Mouse (Mus musculus): Measurements from ENCODE around the gene Klhdc1.

Gene Klhdc1

DNA sequence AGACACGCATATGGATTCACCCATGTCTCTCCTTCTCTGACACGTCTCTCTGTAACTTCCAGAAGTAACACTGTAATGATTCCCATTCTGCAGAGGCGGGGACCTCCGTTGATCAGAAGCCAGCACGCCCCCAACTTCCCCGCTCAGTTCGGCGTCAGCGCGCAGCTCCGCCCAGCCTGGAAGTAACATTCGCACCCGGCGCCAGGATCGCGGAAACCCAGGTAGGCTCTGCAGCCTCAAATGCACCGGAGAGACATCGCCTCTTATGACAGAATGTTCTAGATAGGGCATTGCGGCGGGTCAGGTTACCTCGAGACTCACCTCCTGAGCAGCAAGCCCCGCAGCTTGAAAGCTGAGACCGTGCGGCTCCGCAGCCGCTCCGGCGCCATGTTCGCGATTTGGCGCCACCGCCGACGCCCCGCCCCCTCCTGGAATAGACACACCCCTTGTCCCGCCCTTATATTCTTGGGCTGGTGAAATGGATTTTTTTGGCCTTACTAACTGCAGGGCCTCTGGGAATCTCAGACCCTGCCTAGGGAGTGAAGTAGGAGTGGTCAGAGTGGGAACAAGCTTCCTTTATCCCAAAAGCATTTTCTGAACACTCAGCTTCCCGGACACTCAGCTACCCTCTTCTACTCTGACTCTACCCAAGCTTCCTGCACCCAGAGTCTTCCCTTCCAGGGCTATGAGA, 13.1 kb upstream of the Klhdc1 start, which contains the start of gene Pole2:
Gene Pole2, minus strand, starts transcription at position 420 of the 691 bp plus-strand sequence.
- DNase-seq (ENCODE audit: low spot score): peak; percentile 91

- peak; percentile 24 for DNase-seq (ENCODE audit: low spot score)
These were observed 11.7 kb upstream of the Klhdc1 start for GRCm38 (mm10) chr12:69229251-69229650.

DNA sequence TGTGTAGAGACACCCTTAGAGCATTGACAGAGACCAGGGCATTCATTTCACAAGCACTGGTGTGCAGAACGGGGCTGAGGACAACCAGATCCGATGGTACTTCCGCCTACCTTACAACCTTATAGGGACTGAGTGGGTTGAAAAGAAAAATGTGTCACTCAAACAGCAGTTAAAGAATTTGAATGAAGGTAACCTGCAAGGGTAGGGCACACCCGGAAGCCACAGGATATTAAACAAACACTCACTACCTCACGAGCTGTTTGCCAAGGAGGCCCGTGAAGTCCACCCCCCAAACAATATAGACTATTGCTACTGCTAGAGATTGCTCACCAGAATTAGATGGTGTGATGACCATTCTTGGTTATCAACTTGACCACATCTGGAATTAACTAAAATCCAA, 5.2 kb upstream of the Klhdc1 start:
- no peak for DNase-seq (ENCODE audit: low spot score)

GRCm38 (mm10) chr12:69238284-69238683, 2.7 kb upstream of the Klhdc1 start:
- no peak for DNase-seq (ENCODE audit: low spot score)

GRCm38 (mm10) chr12:69241405-69241770, 412 bp downstream of the Klhdc1 start:
- no peak for DNase-seq (ENCODE audit: low spot score)

DNA sequence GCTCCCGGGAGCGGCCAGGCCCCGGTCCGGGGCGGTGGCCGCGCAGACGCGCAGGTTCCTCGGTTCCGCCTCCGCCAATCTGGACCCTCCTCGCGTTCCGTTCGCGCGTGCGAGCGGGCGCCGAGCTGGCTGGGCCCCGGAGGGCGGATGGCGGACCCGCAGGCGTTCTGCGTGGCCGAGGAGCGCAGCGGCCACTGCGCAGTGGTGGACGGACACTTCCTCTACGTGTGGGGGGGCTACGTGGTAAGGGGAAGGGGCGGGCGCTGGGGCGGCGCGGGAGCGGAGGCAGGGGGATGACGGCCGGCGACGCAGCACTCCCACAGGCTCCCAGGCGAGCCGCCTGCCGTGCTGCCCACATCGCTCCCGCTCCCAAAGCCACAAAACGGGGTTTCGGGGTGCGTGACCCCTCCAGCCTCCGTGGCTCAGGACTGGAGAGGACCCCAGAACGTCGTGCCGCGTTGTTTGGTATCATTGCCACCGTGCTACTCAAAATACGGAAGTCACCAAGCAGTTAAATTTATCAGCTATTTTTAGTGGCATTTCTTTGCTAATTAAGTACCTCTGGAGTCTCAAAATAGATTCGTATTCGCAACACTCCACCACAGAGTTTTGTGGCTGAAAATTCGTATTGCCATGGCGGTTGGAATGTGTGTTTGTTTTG, 925 bp downstream of the Klhdc1 start:
- DNase-seq (ENCODE audit: low spot score): peak; percentile 84

DNA sequence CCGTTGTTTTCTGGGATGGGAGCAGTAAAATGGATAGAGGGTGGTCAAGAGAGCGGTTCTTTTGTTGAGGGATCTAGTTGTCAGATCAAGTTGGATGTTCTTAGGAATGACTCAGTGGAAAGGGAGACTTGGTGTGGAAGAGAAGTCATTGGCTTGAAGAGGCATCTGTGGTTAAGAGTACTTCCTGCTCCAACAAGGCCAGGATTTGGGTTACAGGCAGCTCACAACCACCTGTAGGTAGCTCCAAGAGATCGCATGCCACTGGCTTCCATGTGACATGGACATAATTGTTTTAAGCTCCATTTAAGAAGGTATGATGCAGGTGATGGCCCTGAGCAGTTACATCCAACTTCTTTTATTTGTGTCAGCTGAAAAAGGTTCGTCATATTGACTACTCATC, 8.8 kb downstream of the Klhdc1 start:
- DNase-seq (ENCODE audit: low spot score): no peak

DNA sequence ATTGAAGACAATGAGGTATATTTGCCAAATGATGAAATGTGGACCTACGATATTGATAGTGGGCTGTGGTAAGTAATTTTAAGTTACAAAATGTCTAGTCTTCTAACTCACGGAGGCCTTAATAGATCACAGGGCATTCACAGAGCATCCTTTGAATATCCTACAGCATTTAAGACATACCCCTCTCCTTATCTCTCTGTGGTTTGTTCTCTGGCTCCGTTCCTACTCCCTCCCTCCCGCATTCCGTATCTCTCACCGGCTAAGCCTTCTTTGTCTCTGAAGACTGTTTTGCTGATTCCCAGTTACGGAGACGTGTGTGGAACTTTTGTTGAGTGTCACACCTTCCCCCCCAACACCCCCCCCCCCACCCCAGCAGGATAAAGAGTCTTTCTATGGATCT, 9.8 kb downstream of the Klhdc1 start:
- DNase-seq (ENCODE audit: low spot score): no peak

DNA sequence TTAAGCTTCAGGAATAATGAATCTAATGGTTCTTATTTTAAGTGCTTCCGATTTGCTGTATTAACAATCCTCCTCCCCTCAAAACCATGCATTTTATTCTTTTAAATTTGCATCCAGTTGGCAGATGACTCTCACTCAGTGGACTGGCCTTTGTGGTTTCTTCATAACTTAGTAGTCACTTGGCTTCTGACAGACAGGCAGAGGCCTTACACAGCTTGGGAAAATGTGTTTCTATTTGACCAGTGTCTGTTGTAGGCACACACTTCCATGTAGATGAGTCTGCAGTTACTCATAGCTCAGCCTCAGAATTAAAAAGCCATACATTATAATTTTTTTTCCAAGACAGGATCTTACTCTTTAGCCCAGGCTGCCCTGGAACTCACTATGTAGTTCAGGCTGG, 12.8 kb downstream of the Klhdc1 start:
- DNase-seq (ENCODE audit: low spot score): no peak

DNA sequence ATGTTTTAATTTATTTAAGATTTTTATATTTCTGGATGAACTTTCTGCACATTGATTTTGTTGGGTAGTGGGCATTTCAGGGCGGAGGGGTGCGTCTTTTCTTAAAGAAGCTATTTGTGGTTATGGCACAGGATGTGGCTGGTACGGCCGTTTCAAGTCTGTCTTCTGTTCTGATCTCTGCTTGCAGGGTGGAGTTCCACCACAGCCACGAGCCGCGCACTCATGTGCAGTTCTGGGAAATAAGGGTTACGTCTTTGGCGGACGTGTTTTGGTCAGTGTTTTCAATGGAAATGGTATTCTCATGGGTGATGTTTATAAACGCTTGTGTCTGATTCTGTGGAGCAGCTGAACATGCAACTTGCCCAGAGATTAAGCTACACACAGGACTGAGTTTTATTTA, 16.9 kb downstream of the Klhdc1 start:
- no peak for DNase-seq (ENCODE audit: low spot score)

DNA sequence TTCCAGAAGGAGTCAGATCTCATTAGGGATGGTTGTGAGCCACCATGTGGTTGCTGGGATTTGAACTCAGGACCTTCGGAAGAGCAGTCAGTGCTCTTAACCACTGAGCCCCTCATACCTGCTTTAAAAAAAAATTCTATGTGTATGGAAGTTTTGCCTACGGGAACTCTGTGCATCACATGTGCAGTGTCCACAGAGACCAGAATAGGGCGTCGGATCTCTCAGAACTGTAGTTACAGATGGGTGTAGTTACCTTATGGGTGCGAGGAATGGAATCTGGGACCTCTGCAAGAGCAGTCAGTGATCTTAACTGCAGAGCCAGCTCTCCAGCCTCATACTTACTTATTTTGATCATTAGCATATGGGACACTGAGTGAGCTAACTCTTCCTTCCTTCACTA, 21.3 kb downstream of the Klhdc1 start:
- no peak for DNase-seq (ENCODE audit: low spot score)

DNA sequence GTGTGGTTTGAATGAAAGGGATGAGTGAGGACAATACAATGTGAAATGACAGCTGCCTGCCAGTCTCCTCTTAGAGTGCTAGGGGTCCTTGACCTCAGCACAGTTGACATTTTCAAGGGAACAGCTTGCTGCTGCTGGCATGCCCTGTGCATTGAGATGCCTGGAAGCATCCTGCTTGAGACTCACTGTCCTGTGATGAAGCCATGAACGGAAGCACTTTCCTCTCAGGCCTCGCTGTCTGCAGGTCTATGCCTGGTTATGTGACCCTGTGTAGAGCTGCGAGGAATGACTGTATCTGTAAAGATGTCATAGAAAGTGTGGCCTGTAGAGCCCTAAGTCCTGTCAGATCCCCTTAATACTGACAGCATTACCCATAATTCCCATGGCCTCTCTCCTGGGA, 24.1 kb downstream of the Klhdc1 start:
- no peak for DNase-seq (ENCODE audit: low spot score)

DNA sequence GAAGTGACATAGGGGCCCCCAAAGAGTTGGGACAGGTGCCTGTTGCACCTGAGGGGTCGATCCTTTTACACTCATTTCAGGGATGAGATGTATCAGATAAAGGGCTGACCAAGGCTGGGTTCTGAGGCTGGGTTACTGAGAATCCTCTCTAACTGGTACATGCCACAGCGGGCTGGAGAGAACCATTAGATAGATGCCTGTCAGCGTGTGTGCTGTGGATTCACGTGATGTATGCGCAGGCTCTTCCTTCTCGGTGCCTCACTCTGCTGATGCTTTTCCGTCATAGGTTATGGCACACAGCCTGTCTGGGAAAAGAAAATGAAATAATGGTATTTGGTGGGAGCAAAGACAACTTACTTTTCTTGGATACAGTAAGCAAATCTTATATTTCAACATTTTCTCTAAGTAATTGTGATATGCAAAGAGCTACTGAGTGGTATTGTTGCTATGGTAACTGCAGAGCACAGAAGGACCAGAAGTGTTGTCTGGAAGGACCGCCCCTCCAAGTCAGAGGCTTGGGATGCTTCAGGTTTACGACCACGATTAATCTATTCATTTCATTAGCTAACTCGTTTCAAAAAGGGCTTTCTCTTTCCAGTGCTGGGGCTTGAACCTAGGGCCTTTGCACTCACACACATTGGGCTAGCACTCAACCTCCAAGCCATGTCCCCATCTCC, 27.1 kb downstream of the Klhdc1 start:
- DNase-seq (ENCODE audit: low spot score): no peak

- no peak for DNase-seq (ENCODE audit: low spot score)
These were observed 28.0 kb downstream of the Klhdc1 start for GRCm38 (mm10) chr12:69268956-69269355.

DNA sequence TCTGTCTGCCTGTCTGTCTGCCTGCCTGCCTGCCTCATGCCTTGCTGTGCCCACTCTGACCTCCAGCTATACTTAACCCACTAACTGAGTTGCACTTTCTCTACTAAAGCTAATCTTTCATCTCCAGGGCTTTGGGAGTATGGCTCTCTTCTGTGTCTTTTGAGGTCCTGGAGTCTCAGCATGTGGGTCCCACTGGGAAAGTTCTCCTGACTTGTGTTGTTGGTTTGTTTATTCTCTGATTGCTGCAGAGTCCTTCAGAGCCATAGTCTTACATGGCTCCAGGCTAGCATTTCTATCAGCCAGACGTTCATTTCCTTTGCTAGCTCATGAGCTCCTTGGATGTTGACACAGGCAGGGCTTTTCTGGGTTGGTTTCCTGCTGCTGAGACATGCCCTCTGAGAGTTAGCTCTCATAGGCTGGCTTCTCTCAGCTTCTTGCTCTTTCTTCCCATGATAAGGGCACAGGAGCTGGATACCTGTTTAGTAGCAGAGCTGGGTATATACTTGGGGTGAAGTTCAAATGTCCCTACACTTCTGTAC, 39.0 kb downstream of the Klhdc1 start:
- DNase-seq (ENCODE audit: low spot score): no peak

GRCm38 (mm10) chr12:69280915-69281314, 39.9 kb downstream of the Klhdc1 start:
- DNase-seq (ENCODE audit: low spot score): no peak

DNA sequence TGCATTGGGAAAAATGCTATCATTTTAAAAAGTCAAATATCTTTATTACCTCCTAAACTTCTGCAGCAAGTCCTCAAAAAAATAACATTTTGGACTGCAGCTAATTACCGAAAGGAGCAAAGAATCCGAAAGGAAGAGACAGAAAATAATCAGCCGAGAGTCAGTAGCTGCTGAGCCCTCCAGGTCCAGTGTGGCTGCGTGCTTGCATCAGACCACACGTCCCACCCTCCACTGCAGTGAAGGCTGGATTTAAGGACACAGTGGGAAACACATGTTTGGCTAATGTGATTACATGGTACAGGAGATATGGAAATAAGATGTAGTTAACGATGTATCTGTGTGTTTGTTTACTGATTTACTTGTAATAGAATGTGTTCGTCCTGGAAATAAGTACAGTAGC, 42.2 kb downstream of the Klhdc1 start:
- DNase-seq (ENCODE audit: low spot score): no peak

GRCm38 (mm10) chr12:69287535-69287934, 46.6 kb downstream of the Klhdc1 start:
- no peak for DNase-seq (ENCODE audit: low spot score)

- DNase-seq (ENCODE audit: low spot score): no peak
These were observed 47.7 kb downstream of the Klhdc1 start for GRCm38 (mm10) chr12:69288699-69289098.

GRCm38 (mm10) chr12:69292401-69292800, 51.4 kb downstream of the Klhdc1 start:
- no peak for DNase-seq (ENCODE audit: low spot score)

- DNase-seq (ENCODE audit: low spot score): no peak
These were observed 52.8 kb downstream of the Klhdc1 start for GRCm38 (mm10) chr12:69293815-69294214.

GRCm38 (mm10) chr12:69294936-69295335, 54.0 kb downstream of the Klhdc1 start:
- DNase-seq (ENCODE audit: low spot score): no peak

DNA sequence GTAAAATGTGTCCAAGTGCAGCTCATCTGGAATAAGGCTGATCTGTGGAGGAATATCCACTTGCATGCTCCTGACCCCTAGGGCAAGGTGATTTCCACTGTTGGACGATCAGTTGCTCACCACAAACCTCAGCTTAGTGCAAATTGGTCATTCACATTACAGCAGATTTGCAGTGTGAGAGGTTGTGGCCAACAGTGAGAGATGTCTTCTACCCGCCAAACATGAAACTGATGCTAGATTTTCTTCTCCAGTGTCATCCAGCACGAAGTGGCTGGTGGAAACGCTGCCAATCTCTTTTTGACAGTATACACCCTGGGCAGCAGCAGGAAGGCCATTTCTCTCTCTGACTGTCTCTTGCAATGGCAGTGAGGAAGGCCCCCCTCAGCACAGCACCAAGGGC, 54.7 kb downstream of the Klhdc1 start:
- DNase-seq (ENCODE audit: low spot score): no peak

Data from embryo, embryonic 10.5 days (tissue).